Mouse (Mus musculus): ENCODE measurements around the gene Rfwd3.

- TF ChIP-seq CTCF (IDR thresholded peaks at IDR 0.05; ENCODE audit: control insufficient read depth, insufficient read depth, low read length) (no peak), POLR2A (IDR thresholded peaks at IDR 0.05; ENCODE audit: borderline replicate concordance, control insufficient read depth, low read depth, low read length) (no peak)
Observed at GRCm38 (mm10) chr8:111291733-111292132, 8.3 kb downstream of the Rfwd3 start.

All from bone marrow, adult 2 months (tissue).